Mouse (Mus musculus) 3T3-L1 (cell line): ENCODE measurements around the gene Palm2.

Experiments
- DNase-seq: peaks from one replicate; pipeline ENCODE4 v3.0.0-alpha.2; 2015; ENCODE audit warnings: low read depth, low spot score

Gene Palm2

DNA sequence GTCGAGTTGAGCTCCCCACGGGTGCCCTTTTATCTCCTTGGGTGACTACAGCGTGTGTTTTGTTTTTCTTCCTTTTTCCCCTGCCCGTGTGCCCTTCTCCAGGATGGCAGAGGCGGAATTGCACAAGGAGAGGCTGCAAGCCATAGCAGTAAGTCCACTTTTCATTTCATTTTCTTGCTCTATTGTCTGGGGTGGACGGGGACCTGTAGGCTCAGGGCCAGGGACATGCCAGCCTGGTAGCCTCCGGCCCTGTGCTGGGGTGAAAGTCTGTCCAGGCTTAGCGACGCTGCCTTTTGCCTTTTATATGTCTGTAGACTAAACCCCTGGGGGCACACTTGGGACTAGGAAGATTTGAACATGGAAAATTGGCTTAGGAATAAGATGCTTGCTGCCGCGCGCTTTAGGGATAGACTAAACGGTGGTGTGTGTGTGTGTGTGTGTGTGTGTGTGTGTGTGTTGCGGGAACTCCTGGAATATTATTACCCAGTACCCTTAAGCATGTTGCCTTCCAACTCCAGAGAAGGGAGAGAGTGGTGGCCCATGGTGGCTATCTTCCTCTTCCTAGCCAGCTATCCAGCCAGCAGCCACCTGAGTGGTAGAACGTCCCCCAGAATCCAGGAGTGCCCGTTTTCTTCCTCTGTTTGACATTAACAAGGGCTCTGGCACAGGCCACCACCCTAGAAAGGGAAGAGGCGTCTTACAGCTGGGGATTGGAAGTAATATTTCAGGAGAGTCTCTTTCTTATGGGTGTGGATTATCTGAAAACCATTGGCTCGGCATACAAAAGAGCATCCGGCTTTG is 134.4 kb downstream of the Palm2 start:
- DNase-seq, result peak; percentile 34

DNA sequence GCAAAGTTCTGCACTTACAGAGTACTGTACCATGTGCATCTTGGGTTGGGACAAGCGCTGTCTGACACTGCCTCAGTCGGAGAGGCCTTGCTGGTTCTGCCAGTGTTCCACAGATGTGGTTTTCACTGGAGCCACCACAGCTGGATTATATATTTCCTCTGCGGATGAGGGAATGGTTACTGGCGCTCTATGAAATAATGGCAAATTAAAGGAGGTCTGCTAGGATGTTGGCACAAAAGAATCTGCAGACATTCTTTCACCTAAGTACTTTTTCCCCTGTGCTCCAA is 135.0 kb downstream of the Palm2 start:
- DNase-seq, result no peak

DNA sequence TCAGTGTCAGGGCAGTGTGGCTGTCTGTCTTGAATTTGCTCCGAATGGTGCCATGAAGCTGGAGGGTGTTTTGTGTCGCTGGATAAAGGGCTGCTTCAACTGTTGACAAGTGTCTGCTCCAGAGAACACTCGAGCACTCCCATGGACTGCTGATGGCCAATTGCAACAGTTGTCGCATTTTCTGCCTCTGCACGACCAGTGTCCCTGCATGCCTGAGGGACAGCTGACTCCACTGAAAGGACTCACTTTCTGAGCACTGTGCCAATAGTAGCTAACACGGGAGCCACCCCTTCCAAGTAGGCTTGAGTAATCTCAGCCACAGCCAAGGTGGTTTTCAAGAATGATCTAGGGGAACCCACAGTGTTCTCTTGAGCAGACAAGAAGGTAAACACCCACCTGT is 135.7 kb downstream of the Palm2 start:
- DNase-seq, result no peak

DNA sequence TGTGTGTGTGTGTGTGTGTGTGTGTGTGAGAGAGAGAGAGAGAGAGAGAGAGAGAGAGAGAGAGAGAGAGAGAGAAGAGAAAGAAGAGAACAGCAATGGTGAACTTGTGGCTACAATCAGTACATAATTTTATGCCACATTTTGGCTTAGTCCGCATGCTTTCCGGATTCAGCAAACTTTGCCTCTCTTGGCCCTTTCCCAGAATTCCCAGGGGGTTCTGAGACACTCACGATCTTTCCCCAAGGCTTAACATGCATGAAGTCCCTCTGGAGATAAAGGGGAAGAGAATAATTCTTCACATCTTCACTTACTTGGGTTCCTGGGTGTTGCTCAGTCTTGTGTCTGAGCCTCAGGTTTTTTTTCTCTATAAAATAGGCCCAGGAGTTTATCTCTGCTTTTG is 136.2 kb downstream of the Palm2 start:
- DNase-seq, result no peak

DNA sequence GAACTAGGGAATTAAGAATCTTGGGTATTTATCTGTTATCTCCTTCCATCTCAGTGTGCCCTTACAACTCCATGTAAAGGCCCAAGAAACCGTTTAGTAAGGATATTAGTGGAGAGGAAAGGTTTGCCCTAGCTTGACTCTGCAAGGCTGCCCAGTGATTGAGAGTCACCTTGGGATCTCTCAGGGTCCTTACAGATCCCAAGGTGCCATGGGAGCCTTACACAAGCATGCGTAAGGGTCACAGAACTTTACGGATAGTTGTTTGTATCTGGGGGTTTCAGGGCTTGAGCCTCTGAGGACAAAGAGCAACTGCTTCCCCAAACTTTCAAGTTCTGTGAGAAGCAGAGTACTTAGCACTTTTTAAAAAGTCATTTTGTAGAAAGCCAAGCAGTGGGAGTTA is 140.1 kb downstream of the Palm2 start:
- DNase-seq, result no peak

DNA sequence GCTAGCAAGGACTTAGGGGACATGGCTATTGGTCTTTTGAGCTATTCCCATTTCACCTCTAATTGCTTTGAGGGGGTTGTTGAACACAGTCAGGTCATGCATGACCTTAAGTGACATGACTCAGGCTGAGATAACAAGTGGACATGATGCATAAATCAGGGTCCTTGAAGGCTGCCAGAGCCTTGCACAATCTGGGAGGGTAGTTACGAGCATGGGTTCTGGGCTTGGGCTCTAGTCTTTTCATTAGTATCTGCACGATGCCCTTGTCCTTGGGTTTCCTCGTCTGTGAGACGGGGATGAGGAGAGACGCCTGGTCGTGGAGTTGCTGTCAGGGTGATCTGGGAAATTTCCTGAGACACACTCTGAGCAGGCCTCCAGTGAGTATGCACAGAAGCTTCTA is 140.6 kb downstream of the Palm2 start:
- no peak for DNase-seq

DNA sequence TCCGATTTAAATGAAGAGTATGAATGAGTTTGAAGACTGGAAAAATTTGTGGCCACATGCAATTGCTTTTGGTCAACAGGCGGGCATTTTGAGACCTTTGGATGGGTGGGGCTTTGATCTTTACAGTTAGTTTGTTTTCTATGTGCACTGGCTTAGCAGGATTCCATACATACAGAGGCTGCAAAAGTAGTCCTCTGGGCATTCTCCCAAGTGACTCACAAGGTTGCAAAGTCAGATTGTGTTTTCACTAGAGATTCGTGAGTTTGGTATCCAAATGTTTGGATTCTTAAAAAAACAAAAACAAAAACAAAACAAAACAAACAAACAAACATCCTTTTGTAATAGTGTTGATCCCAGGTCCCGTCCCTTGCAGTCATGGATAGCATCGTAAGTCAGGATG is 141.6 kb downstream of the Palm2 start:
- DNase-seq, result peak; percentile 63

DNA sequence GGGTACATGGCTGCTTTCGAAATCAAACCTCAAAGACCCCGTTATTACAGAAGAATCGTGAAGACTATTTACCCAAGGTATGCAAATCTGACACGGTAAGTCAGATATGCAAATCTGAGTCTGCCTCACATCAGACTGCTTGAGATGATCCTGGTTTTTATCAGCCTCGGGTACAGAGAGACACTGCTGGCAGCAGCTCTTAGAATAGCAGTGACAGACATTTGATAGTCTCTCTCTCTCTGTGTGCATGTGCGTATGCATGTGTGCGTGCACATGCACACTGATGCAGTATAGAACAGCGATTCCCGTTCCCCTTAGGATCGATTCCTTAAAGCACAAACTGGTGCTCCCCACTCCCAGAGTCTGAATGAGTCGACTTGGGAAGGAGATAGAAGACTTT is 142.0 kb downstream of the Palm2 start:
- DNase-seq, result no peak

DNA sequence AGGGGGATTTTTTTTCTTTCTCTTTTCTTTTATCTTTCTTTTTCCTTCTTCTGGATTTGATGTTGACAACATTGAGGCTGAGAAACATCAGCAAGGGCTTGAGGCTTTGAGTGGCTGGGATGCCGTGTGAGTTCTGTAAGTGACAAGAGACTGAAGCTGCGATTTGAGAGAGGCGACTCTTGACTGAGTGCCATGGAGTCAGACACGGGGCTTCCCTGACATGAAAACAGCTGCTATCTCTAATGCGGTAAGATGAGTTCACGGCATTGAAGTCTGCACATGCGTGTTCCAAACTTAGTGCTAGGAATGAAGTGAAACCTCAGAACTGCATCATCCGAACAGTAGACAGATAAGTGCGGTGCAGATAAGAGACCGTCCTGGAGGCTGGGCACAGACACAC is 145.6 kb downstream of the Palm2 start:
- DNase-seq, result no peak

DNA sequence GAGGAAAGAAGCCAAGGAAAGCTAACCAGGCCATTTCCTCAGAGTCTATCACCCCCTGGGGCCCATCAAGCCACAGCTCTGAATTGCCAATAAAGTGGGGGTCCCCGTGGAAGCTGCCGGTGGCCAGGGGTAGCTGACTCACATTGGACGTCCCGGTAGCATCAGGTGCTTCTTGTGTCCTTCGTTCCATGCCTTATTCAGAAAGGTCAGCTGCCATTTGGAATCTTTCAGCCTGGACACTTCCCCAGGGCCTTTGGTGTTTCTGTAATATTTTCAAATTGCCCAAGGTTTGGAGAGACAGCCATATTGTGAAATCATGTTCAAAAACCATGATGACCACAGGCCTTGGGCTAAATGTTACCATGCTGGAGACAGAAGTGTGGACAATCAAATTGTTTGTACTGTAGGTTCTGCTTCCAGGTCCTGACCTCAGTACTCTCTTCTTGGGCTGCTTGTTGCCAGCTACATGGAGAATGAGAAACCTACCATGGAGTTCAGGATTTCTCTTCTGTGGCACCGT is 151.3 kb downstream of the Palm2 start:
- DNase-seq, result no peak

DNA sequence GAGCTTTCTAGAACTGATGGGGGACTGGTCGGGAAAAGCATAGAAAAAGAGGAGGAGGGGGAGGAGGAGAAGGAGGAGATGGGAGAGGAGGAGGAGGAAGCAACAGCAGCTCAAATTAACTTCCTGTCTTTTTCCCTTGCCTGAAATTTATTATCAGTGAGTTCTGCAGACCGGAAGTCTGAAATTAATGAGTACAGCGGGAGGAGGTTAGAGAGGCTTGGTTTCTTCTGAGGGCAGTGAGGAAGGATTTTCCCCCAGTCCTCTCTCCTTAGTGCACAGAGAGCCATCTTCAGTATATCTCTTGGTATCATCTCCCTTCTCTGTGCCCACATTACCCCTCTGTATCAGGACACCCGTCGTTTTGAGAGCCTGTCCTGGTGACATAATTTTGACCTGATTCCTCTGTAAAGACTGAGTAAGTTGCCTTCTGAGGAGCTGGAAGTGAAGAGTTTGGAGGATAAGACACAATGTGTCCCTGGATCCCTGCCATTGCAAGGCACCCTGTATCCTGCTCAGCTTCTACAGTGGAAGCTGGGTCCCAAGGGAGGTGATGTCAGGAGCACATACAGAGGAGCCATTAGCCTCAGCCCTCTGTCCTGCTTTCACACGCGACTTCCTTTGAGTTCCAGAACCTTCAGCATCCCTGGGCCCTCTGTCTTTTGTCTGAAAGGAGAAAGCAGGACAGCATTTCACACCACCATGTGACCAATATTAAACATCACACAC is 153.0 kb downstream of the Palm2 start:
- DNase-seq, result no peak

DNA sequence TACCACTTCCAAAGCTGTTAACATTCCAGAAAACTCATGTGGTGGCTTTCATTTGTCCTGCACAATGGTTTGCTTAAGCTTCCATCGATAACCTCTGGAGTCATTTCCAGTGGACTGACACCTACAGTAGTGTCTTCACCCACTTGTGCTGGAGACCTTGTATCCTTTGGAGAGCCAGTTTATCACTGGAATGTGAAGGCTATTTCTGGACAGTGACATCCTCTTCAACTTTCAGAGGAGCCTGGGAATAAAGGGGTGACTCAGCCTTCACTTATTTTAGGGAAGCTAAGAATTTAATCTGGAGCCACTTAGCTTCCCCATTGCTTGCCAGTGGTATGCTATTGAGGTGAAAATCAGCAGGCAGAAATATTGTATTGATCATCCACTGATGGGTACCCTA is 154.3 kb downstream of the Palm2 start:
- peak; percentile 81 for DNase-seq

DNA sequence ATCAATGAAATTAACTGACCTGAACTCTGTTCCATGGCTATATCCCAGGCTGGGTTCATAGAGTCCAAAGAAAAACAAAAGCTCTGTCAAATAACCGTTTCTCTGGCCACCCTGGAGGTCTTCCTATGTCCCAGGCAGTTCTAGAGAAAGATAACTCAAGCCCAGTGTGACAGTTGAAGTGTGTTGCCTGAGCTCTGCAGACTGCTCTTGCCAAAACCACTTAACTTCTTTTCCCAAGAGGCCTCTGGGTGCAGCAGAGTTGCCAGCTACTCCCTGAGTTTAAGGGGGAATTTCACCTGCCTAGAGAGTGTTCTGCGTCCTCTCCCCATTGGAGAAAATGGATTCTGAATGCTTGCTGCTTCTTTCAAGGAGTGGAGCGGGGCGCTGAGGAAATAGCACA is 158.7 kb downstream of the Palm2 start:
- no peak for DNase-seq

DNA sequence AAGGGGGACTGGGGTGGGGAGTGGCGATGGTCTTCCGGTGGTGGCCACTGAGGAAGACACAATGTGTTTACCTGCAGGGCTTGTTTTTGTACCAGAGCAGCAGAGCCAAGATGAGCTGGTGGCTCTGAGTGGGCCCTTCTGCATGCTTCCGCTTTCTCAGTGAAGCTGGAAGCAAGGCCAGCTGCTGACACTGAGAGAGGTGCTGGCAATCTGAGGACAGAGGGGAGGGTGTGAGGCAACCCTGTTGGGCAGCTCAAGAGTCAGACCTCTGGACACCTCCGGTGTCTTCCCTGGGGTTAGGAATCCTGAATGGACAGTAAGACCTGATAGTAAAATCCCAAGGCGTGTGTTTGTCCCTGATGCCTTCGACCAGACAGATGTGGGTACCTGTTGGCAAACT is 165.9 kb downstream of the Palm2 start:
- DNase-seq, result no peak

DNA sequence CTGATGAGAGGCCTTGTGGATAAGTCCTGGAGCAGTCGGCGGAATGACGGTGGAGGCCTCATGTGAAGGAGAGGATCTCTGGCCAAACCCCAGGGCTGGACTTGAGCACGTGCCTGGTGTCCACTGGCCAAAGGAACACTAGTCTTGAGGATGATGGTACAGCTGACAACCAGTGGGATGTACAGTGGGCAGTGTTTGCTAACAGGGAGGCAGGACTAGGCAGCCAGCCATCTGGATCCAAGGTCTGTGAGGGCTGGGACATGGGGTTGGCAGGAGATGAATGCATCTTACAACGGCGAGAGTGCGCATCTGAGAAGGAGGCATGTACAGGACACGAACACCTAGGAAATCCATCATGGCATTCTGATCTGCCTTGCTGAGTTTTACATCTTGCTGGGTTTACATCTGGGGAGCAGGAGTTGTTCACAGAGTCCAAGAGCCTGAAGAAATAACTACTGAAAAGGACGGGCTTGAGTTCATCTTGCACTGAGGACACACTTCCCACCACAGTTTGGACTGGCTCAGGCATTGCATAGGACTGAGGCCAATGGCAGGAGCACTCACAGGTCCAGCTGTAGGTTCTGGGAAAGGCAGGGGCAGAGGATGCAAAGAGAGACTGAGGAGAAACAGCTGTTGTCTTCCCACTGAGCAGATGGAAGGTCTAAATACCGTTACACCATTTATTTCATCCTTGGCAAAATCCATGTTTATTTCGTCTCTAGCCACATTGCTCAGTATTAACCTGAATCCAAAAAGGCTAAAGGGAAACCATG is 166.8 kb downstream of the Palm2 start:
- no peak for DNase-seq

DNA sequence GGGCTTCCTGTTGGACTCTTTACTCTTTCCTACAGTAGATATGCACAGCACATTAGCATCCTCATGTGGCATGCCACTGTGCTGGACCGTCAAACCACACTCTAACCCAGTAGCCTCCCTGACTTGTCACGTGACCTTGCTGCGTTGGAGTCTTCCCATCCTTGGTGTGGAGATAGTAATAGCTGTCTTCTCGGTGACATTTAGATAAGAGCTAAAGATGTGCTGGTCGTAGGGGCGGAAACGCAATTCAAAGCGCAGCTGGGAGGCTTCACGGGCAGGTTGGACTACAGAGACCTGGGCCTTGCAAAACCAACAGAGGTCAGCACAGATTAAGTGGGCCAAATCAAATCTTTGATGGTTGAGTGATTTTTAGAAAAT is 167.4 kb downstream of the Palm2 start:
- DNase-seq, result no peak

DNA sequence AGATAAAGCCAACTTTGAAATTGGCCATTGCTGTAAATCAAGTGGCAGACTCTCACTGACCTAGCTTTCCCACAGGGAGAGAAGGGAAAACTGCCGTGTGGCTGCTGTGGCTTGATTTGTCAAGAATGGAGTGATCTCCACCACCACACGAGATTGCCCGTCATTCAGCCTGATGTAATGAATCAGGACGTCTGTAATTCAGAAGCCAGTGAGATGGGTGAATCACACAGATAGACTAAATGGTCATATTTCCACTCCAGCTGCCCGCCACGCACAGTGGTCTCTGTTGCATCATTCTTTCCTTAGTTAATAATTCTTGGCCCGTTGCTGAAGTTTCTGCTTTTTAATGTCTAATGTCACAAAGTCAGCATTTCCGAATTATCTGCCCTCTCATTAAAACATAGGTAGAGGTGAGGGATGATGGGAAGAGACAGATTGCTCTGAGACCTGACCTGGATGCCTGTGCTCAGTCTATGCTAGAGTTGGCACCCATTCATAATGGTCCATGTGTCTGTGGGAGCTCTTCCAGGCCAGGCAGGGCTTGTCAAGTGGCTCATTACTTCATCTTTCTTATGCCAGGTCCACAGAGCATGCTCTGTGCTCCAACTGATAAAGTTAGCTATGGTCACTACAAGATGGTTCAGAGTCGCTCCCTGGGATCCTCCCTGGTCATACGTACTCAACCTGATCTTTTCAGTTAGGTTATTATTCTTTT is 168.0 kb downstream of the Palm2 start:
- DNase-seq, result no peak

DNA sequence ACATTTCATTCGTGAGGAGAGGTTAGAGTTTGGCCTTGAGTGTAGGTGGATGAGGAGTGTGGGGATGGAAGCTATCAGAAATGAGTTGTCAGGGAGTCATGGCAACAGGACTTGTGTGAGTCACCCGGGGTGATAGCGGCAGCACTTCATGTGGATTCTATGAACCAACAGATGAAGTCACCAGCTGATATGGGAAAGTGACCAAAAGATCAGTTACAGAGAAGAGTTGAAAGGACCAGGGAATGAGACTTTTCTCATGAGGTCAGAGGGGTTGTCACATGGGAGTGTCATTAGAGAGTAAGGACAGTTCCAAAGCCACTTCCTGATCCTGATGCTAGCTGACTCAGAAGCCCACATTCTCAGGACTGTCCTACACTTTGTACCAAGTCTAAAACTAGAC is 172.2 kb downstream of the Palm2 start:
- peak; percentile 71 for DNase-seq

DNA sequence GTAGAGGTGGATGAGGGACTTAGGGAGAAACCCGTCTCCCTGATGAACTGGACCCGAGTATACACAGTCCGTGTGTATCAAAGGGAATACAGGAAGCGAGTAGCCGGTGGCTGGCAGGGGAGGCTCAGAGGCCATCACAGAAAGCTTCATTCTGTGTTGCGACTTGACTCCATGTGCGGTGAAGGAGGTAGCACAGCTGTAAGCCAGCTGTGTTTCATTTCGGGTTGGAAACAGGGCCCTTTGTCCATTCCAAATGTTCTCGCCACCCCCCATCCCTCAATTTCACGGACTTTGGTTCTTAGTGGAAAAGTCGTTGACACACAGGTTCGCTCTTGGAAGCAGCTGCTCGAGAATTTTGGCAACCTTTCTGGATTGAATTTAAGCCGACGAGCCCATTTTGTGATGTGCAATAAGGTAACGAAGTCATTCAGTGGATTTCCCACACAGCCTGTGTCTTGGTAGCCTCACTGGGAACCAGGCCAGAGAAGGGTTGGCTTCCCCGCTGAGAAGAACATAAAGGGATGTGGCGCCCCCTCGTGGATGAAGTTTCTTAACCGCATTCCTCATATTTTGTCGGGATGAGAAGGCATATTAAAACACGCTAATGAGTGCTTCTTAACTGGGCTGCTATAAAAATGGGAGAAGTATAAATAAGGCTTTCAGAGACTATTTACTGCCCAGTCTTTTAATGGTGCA is 173.3 kb downstream of the Palm2 start:
- DNase-seq, result peak; percentile 96

DNA sequence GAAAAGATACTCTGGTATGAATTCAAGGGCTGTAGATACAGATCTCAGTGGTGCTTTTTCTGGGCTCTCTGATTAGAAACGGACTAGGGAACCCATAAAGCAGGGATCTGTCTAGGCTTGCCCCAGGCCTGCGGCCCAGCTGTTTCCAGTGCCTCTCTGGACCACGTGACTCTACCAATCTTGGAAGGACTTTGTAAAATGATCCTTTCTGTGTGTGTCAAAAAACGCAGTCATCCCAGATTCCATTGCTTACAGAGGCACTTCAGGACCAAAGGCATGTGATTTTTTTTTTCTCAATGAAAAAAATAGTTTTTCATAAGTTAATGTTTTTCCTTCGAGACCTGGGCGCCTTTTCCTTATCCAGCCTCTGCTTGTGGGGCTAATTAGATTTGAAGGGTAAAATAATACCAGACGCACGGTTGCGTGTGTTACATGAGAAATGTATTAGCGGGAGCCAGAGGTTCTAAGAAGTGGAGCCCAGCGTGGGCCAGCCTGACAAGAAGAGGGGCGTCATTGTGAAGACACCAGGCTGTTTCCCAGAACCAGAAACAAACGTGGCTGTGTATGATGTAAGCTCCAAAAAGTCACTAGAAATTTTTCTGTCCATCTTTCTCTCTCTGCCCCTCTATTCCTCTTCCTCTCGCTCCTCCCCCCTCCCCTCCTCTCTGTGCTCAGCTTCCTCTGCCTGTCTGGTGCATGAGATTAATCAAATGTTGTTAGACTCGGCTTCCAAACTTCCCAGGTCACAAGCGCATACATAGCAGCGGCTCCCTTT is 177.4 kb downstream of the Palm2 start:
- DNase-seq, result peak; percentile 47

DNA sequence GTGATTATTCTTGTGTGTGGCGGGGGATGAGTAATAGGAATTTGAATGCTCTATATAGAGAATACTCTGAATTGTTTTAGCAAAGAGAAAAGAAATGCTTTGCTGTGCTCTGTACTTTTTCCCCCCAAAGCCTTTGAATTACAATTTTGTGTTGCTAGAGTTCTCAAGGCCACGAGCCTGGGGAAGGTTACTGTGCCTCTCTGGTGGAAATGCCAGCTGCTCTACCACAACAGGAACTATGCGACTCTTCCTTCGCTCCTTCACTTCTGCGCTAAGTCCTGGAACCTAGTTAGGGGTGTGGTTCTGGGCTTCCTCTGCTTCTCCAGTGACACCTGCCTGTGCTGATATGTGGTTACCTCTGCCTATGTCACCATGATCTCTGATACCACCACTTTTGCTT is 178.7 kb downstream of the Palm2 start:
- no peak for DNase-seq
